Mouse (Mus musculus): ENCODE measurements at regions not wholly inside any gene's neighbourhood (a gene's known extent, or its start where the extent isn't known, plus 50 kb on each side); places are given as distances from the start of the nearest gene placed in this dataset.

GRCm38 (mm10) chr6:140300470-140301145, 123.2 kb upstream of the Plekha5 start:
- DNase-seq (ENCODE audit: low read depth, low spot score): no peak

- DNase-seq (ENCODE audit: low read depth, low spot score): no peak
Observed at GRCm38 (mm10) chr6:140299653-140300052, 124.2 kb upstream of the Plekha5 start.

- no peak for DNase-seq (ENCODE audit: low read depth, low spot score)
Observed at GRCm38 (mm10) chr6:140297969-140298554, 125.8 kb upstream of the Plekha5 start.

GRCm38 (mm10) chr6:140297561-140297960, 126.3 kb upstream of the Plekha5 start:
- DNase-seq (ENCODE audit: low read depth, low spot score): no peak

GRCm38 (mm10) chr6:140290109-140290508, 133.7 kb upstream of the Plekha5 start:
- DNase-seq (ENCODE audit: low read depth, low spot score): no peak

- no peak for DNase-seq (ENCODE audit: low read depth, low spot score)
Observed at GRCm38 (mm10) chr6:140288799-140289198, 135.1 kb upstream of the Plekha5 start.

- no peak for DNase-seq (ENCODE audit: low read depth, low spot score)
Observed at GRCm38 (mm10) chr6:140282285-140282577, 141.6 kb upstream of the Plekha5 start.

GRCm38 (mm10) chr6:140281488-140282284, 142.2 kb upstream of the Plekha5 start:
- DNase-seq (ENCODE audit: low read depth, low spot score): no peak

GRCm38 (mm10) chr6:140280817-140281475, 142.9 kb upstream of the Plekha5 start:
- no peak for DNase-seq (ENCODE audit: low read depth, low spot score)

- DNase-seq (ENCODE audit: low read depth, low spot score): no peak
Observed at GRCm38 (mm10) chr6:140279736-140280370, 144.0 kb upstream of the Plekha5 start.

GRCm38 (mm10) chr6:140278750-140279149, 145.1 kb upstream of the Plekha5 start:
- no peak for DNase-seq (ENCODE audit: low read depth, low spot score)

GRCm38 (mm10) chr6:140270592-140270991, 153.3 kb upstream of the Plekha5 start:
- peak; percentile 39 for DNase-seq (ENCODE audit: low read depth, low spot score)

- no peak for DNase-seq (ENCODE audit: low read depth, low spot score)
Observed at GRCm38 (mm10) chr6:140268315-140269070, 155.4 kb upstream of the Plekha5 start.

- no peak for DNase-seq (ENCODE audit: low read depth, low spot score)
Observed at GRCm38 (mm10) chr6:140263920-140264319, 159.9 kb upstream of the Plekha5 start.

GRCm38 (mm10) chr6:140261813-140262212, 162.0 kb upstream of the Plekha5 start:
- DNase-seq (ENCODE audit: low read depth, low spot score): no peak

- DNase-seq (ENCODE audit: low read depth, low spot score): no peak
Observed at GRCm38 (mm10) chr6:140258761-140259160, 165.1 kb upstream of the Plekha5 start.

GRCm38 (mm10) chr6:140258101-140258500, 165.8 kb upstream of the Plekha5 start:
- no peak for DNase-seq (ENCODE audit: low read depth, low spot score)

- DNase-seq (ENCODE audit: low read depth, low spot score): no peak
Observed at GRCm38 (mm10) chr6:140251527-140251926, 172.3 kb upstream of the Plekha5 start.

- DNase-seq (ENCODE audit: low read depth, low spot score): no peak
Observed at GRCm38 (mm10) chr6:140243411-140244151, 180.3 kb upstream of the Plekha5 start.

- no peak for DNase-seq (ENCODE audit: low read depth, low spot score)
Observed at GRCm38 (mm10) chr6:140239356-140239755, 184.5 kb upstream of the Plekha5 start.
